Mouse (Mus musculus): ENCODE data around the gene Scamp5.

GRCm38 (mm10) chr9:57504891-57505290 lies 37.0 kb upstream of the Scamp5 start:
- TF ChIP-seq POLR2A (IDR thresholded peaks at IDR 0.05; ENCODE audit: low read depth, low read length): no peak
- TF ChIP-seq CTCF (IDR thresholded peaks at IDR 0.05; ENCODE audit: extremely low read depth, insufficient read length, insufficient replicate concordance, low read depth, low read length): no peak
